Mouse (Mus musculus) testis, postnatal 14 days (tissue): Measurements from ENCODE around the gene Leo1.

Experiments
- DNase-seq: peaks from one replicate; pipeline ENCODE4 v3.0.0; 2021; ENCODE audit warnings: low spot score

Gene Leo1

GRCm38 (mm10) chr9:75440796-75441666, at the start of gene Leo1:
Gene Leo1 (plus strand): TSS chr9:75441524.
- peak; percentile 93 for DNase-seq

GRCm38 (mm10) chr9:75393251-75393650, 48.1 kb upstream of the Leo1 start:
- DNase-seq, result no peak

- DNase-seq, result no peak
Observed at GRCm38 (mm10) chr9:75395971-75396370, 45.4 kb upstream of the Leo1 start.

GRCm38 (mm10) chr9:75399069-75399468, 42.3 kb upstream of the Leo1 start:
- DNase-seq, result no peak

- no peak for DNase-seq
Observed at GRCm38 (mm10) chr9:75400639-75401038, 40.7 kb upstream of the Leo1 start.

GRCm38 (mm10) chr9:75401593-75402504, 39.5 kb upstream of the Leo1 start:
- DNase-seq, result no peak

GRCm38 (mm10) chr9:75403520-75403919, 37.8 kb upstream of the Leo1 start:
- DNase-seq, result no peak

GRCm38 (mm10) chr9:75406121-75406520, 35.2 kb upstream of the Leo1 start:
- DNase-seq, result no peak

GRCm38 (mm10) chr9:75407803-75408202, 33.5 kb upstream of the Leo1 start:
- peak; percentile 37 for DNase-seq

- no peak for DNase-seq
Observed at GRCm38 (mm10) chr9:75408204-75408826, 33.0 kb upstream of the Leo1 start.

GRCm38 (mm10) chr9:75409031-75409851, 32.1 kb upstream of the Leo1 start:
- peak; percentile 82 for DNase-seq

GRCm38 (mm10) chr9:75409852-75410378, 31.4 kb upstream of the Leo1 start, which contains the start of gene Mapk6:
Gene Mapk6 (minus strand): TSS chr9:75410005.
- peak; percentile 96 for DNase-seq

- DNase-seq, result no peak
Observed at GRCm38 (mm10) chr9:75410868-75411487, 30.3 kb upstream of the Leo1 start.

GRCm38 (mm10) chr9:75411584-75411983, 29.7 kb upstream of the Leo1 start:
- no peak for DNase-seq

GRCm38 (mm10) chr9:75413206-75413605, 28.1 kb upstream of the Leo1 start:
- no peak for DNase-seq

- no peak for DNase-seq
Observed at GRCm38 (mm10) chr9:75414204-75414603, 27.1 kb upstream of the Leo1 start.

- DNase-seq, result no peak
Observed at GRCm38 (mm10) chr9:75422251-75422691, 19.1 kb upstream of the Leo1 start.

- no peak for DNase-seq
Observed at GRCm38 (mm10) chr9:75423683-75424082, 17.6 kb upstream of the Leo1 start.

GRCm38 (mm10) chr9:75424358-75425150, 16.8 kb upstream of the Leo1 start:
- no peak for DNase-seq
